In genomic region chr15:12375641-12376311, GRCm38 (mm10) we compare ENCODE assay signal across 9 mouse cellular contexts. TPM values are rescaled to one million over a fixed set of nuclear protein-coding genes. Genes with fewer than 3 reads are reported as not detected.
DNase-seq lines count a peak whose midpoint lies in the region; ATAC-seq and TF ChIP-seq lines count a peak whose summit lies in the region.
"Had no signal": no experiment of that assay in that cellular context is flagged by ENCODE, and none has a peak within 500 bp of the region (broad histone marks: within the 10 kb centered on the region; RNA-seq: fewer than 3 reads in every experiment).

No protein-coding gene starts in this region.

- peak overlapping the region; percentile 20; the same call in 1 of the 2 replicates for H3K9ac ChIP-seq in ES-Bruce4 (ENCODE audit: low read depth, poor library complexity, severe bottlenecking)
- peak overlapping the region; percentile 38 for H3K9ac ChIP-seq in forebrain, embryonic 12.5 days
- no peak overlapping the region; the same call in 1 of the 2 replicates for H3K9ac ChIP-seq in heart, postnatal 0 days (replicated peaks; ENCODE audit: low read depth, low read length)
- peak overlapping the region; percentile 46 for H3K9ac ChIP-seq in liver, postnatal 0 days (replicated peaks)
- H3K9ac ChIP-seq in neural tube, embryonic 14.5 days (replicated peaks; ENCODE audit: low read depth, low read length), result 0 out of 2 replicates have a peak overlapping the region, but pooled peaks have one; percentile 28

- 4% methylated on average over 19 of the region's 19 CpGs for WGBS in forebrain, embryonic 12.5 days
- WGBS in heart, postnatal 0 days, result 13% methylated on average over 19 of the region's 19 CpGs
- WGBS in liver, postnatal 0 days (ENCODE audit: insufficient replicate concordance), result 4% methylated on average over 19 of the region's 19 CpGs
- 2% methylated on average over 19 of the region's 19 CpGs for WGBS in neural tube, embryonic 14.5 days

- peak; percentile 74 for ATAC-seq in forebrain, embryonic 12.5 days (ENCODE audit: low FRiP score)
- ATAC-seq in heart, postnatal 0 days (ENCODE audit: insufficient read depth, low read depth), result peak; percentile 86
- ATAC-seq in liver, postnatal 0 days, result peak; percentile 84
- ATAC-seq in neural tube, embryonic 14.5 days (ENCODE audit: low read depth), result peak; percentile 65

- no peaks in the 10 kb centered on the region for H3K36me3 ChIP-seq in ES-Bruce4 (ENCODE audit: control insufficient read depth, insufficient read depth, low read length, poor library complexity, severe bottlenecking)
- H3K36me3 ChIP-seq in forebrain, embryonic 12.5 days (replicated peaks), result no peaks in the 10 kb centered on the region
- H3K36me3 ChIP-seq in heart, postnatal 0 days (replicated peaks; ENCODE audit: control insufficient read depth, insufficient read depth, low read length), result peaks cover 32% of the 10 kb centered on the region
- H3K36me3 ChIP-seq in liver, postnatal 0 days (replicated peaks; ENCODE audit: insufficient read depth, low read length), result no peaks in the 10 kb centered on the region
- H3K36me3 ChIP-seq in neural tube, embryonic 14.5 days (ENCODE audit: control insufficient read depth, insufficient read depth, low read length), result no peaks in the 10 kb centered on the region; the same call in 1 of the 2 replicates

- no peaks in the 10 kb centered on the region for H3K9me3 ChIP-seq in ES-Bruce4 (replicated peaks; ENCODE audit: control insufficient read depth, insufficient read depth, low read length, poor library complexity, severe bottlenecking)
- H3K9me3 ChIP-seq in forebrain, embryonic 12.5 days, result no peaks in the 10 kb centered on the region
- H3K9me3 ChIP-seq in heart, postnatal 0 days (replicated peaks; ENCODE audit: control insufficient read depth, low read length), result no peaks in the 10 kb centered on the region
- H3K9me3 ChIP-seq in liver, postnatal 0 days (ENCODE audit: low read length), result no peaks in the 10 kb centered on the region
- H3K9me3 ChIP-seq in neural tube, embryonic 14.5 days (ENCODE audit: control insufficient read depth, low read length), result no peaks in the 10 kb centered on the region

- peak overlapping the region; percentile 56 for H3K4me2 ChIP-seq in forebrain, embryonic 12.5 days
- peak overlapping the region; percentile 54 for H3K4me2 ChIP-seq in heart, postnatal 0 days (ENCODE audit: low read depth, low read length)
- peak overlapping the region; percentile 83 for H3K4me2 ChIP-seq in liver, postnatal 0 days (ENCODE audit: low read depth, low read length)
- peak overlapping the region; percentile 43 for H3K4me2 ChIP-seq in neural tube, embryonic 14.5 days (ENCODE audit: low read depth, low read length)

- no peak for TF ChIP-seq POLR2A in ES-Bruce4 (IDR thresholded peaks at IDR 0.05; ENCODE audit: insufficient read depth, low read length)

- peak overlapping the region; percentile 56 for H3K4me3 ChIP-seq in ES-Bruce4 (ENCODE audit: low read depth, low read length)
- H3K4me3 ChIP-seq in forebrain, embryonic 12.5 days (replicated peaks), result peak overlapping the region; percentile 30
- H3K4me3 ChIP-seq in heart, postnatal 0 days (ENCODE audit: low read depth, low read length), result peak overlapping the region; percentile 23
- H3K4me3 ChIP-seq in liver, postnatal 0 days (ENCODE audit: low read depth, low read length), result peak overlapping the region; percentile 46
- no peak overlapping the region for H3K4me3 ChIP-seq in neural tube, embryonic 14.5 days (ENCODE audit: low read depth, low read length)
- H3K4me3 ChIP-seq: myocyte had no signal

- no peaks in the 10 kb centered on the region for H3K4me1 ChIP-seq in ES-Bruce4 (ENCODE audit: control insufficient read depth, insufficient read depth, low read length)
- peaks cover 16% of the 10 kb centered on the region for H3K4me1 ChIP-seq in forebrain, embryonic 12.5 days
- no peaks in the 10 kb centered on the region for H3K4me1 ChIP-seq in heart, postnatal 0 days (ENCODE audit: control insufficient read depth, insufficient read depth)
- H3K4me1 ChIP-seq in liver, postnatal 0 days (ENCODE audit: insufficient read depth), result peaks cover 14% of the 10 kb centered on the region
- peaks cover 6% of the 10 kb centered on the region; the same call in 1 of the 2 replicates for H3K4me1 ChIP-seq in neural tube, embryonic 14.5 days (ENCODE audit: control insufficient read depth, insufficient read depth, low read length)

- DNase-seq in c-Kit-positive CD71-positive TER-119-positive erythroid progenitor cells, embryonic 14.5 days (ENCODE audit: low spot score), result peak; percentile 91
- peak; percentile 88 for DNase-seq in heart, postnatal 0 days (ENCODE audit: low spot score)
- DNase-seq in kidney, postnatal 36 days, result peak; percentile 82 to 90
- peak; percentile 92 for DNase-seq in liver, postnatal 0 days
- peak; percentile 84 for DNase-seq in testis, postnatal 14 days (ENCODE audit: low spot score)

- no peaks in the 10 kb centered on the region for H3K27me3 ChIP-seq in ES-Bruce4 (ENCODE audit: control insufficient read depth, insufficient read depth, low read length, poor library complexity, severe bottlenecking)
- peaks cover 15% of the 10 kb centered on the region for H3K27me3 ChIP-seq in forebrain, embryonic 12.5 days
- no peaks in the 10 kb centered on the region for H3K27me3 ChIP-seq in heart, postnatal 0 days (ENCODE audit: control insufficient read depth, insufficient read depth, low read length)
- no peaks in the 10 kb centered on the region for H3K27me3 ChIP-seq in liver, postnatal 0 days (ENCODE audit: insufficient read depth, low read length)
- no peaks in the 10 kb centered on the region for H3K27me3 ChIP-seq in neural tube, embryonic 14.5 days (ENCODE audit: control insufficient read depth, insufficient read depth, low read length)

- H3K27ac ChIP-seq in ES-Bruce4 (ENCODE audit: insufficient read depth, low read length), result no peak overlapping the region
- H3K27ac ChIP-seq in forebrain, embryonic 12.5 days, result no peak overlapping the region
- peak overlapping the region; percentile 60 for H3K27ac ChIP-seq in heart, postnatal 0 days (ENCODE audit: low read depth)
- peak overlapping the region; percentile 46 for H3K27ac ChIP-seq in liver, postnatal 0 days (ENCODE audit: low read depth)
- H3K27ac ChIP-seq in neural tube, embryonic 14.5 days (ENCODE audit: low read depth, low read length), result no peak overlapping the region

- TF ChIP-seq EP300 in ES-Bruce4 (IDR thresholded peaks at IDR 0.05; ENCODE audit: insufficient read depth, low read depth, low read length), result no peak
- TF ChIP-seq EP300 in heart, postnatal 0 days (IDR thresholded peaks at IDR 0.05; ENCODE audit: low read depth), result peak; percentile 23; the same call in 1 of the 2 replicates
- no peak for TF ChIP-seq EP300 in liver, postnatal 0 days (IDR thresholded peaks at IDR 0.05; ENCODE audit: low read depth)

- TF ChIP-seq CTCF in ES-Bruce4 (IDR thresholded peaks at IDR 0.05; ENCODE audit: low read depth, low read length), result peak; percentile 77
- TF ChIP-seq CTCF in heart, postnatal 0 days (IDR thresholded peaks at IDR 0.05; ENCODE audit: low read depth), result peak; percentile 69
- TF ChIP-seq CTCF in liver, postnatal 0 days (IDR thresholded peaks at IDR 0.05; ENCODE audit: low read depth), result peak; percentile 88

RNA-seq across cellular contexts. Expression of gene 1810049J17Rik, which starts 54.1 kb away (rescaled TPM):
- not detected in 2 replicates for polyA plus RNA-seq in ES-Bruce4 (2011; ENCODE audit: insufficient read depth, insufficient read length, low read depth, missing spikeins)
- polyA plus RNA-seq in forebrain, embryonic 12.5 days (2016; fragmentation: Nextera tagmentation; extraction: Ambion mirVana), result 1.1 TPM in 1 of 2 replicates, not detected in the other
- not detected in 2 replicates for total RNA-seq in heart, postnatal 0 days (2014; rRNA removed; ENCODE audit: low replicate concordance)
- polyA plus RNA-seq in heart, postnatal 0 days (2015; fragmentation: Nextera tagmentation; extraction: Ambion mirVana), result 0.44 and 1.1 TPM in 2 replicates
- polyA plus RNA-seq in liver, postnatal 0 days (2015; fragmentation: Nextera tagmentation; extraction: Ambion mirVana), result 0.79 and 1.1 TPM in 2 replicates
- 0.99 TPM in 1 of 2 replicates, not detected in the other for polyA plus RNA-seq in neural tube, embryonic 14.5 days (2014; fragmentation: Nextera tagmentation; extraction: Ambion mirVana)

RNA-seq across cellular contexts. Expression of gene Golph3, which starts 54.5 kb away (rescaled TPM):
- 119 and 124 TPM in 2 replicates for polyA plus RNA-seq in ES-Bruce4 (2011; ENCODE audit: insufficient read depth, insufficient read length, low read depth, missing spikeins)
- polyA plus RNA-seq in forebrain, embryonic 12.5 days (2016; fragmentation: Nextera tagmentation; extraction: Ambion mirVana), result 85.3 and 88.5 TPM in 2 replicates
- total RNA-seq in heart, postnatal 0 days (2014; rRNA removed; ENCODE audit: low replicate concordance), result 135 and 215 TPM in 2 replicates
- polyA plus RNA-seq in heart, postnatal 0 days (2015; fragmentation: Nextera tagmentation; extraction: Ambion mirVana), result 51.1 and 55.3 TPM in 2 replicates
- 35.8 and 37.2 TPM in 2 replicates for polyA plus RNA-seq in liver, postnatal 0 days (2015; fragmentation: Nextera tagmentation; extraction: Ambion mirVana)
- polyA plus RNA-seq in neural tube, embryonic 14.5 days (2014; fragmentation: Nextera tagmentation; extraction: Ambion mirVana), result 92.0 and 102 TPM in 2 replicates

Comparison
In these comparisons a context has a peak if more than half of its experiments do, and no peak if none do; other contexts are left out.
1. H3K27ac ChIP-seq: peak in heart, postnatal 0 days (single experiment) and liver, postnatal 0 days (single experiment); none in ES-Bruce4 (single experiment), forebrain, embryonic 12.5 days (single experiment) and neural tube, embryonic 14.5 days (single experiment).
2. Peak in every context shown above with its lines, with median percentiles within 50 percentile points of each other: CTCF ChIP-seq, DNase-seq, ATAC-seq and H3K4me2 ChIP-seq.